Mouse (Mus musculus): ENCODE results near the gene Znfx1. TPM values are rescaled to one million over a fixed set of nuclear protein-coding genes. Genes with fewer than 3 reads are reported as not detected.

The Znfx1 gene
- polyA plus RNA-seq, 1 experiment: 11.4 TPM

DNA sequence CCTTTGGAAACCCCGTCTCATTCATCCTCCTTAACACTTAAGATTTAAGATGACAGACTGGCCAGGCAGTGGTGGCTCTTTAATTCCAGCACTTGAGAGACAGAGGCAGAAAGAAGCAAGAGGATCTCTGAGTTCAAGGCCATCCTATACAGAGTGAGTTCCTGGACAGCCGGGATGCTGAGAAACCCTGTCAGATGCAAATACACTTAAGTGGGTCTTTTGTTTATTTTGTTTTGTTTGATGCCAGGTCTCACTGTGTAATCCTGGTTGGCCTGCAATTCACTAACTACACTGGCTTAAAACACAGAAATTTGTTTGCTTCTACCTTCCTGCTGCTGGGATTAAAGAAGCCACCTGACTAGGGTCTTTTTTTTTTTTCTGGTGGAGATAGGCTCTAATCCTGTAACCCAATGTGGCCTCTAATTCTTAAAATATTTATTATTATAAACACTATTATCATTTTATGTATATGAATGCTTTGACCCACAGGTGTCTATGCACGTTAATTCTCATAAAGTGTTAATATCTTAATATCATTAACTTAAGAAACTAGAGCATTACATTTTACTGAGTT, 3.9 kb downstream of the Znfx1 start:
- H3K27ac ChIP-seq (ENCODE audit: insufficient read depth, low read length): no peak overlapping the region
- H3K4me3 ChIP-seq (ENCODE audit: low read depth, low read length): no peak overlapping the region
- peaks cover 7% of the 10 kb centered on the region for H3K4me1 ChIP-seq (ENCODE audit: control insufficient read depth, insufficient read depth, low read length)
- no peak for TF ChIP-seq CTCF (IDR thresholded peaks at IDR 0.05; ENCODE audit: low read depth, low read length)
- 0 out of 2 replicates have a peak, but pooled peaks have one; percentile 36 for TF ChIP-seq EP300 (IDR thresholded peaks at IDR 0.05; ENCODE audit: insufficient read depth, low read depth, low read length)
- no peak for TF ChIP-seq POLR2A (IDR thresholded peaks at IDR 0.05; ENCODE audit: insufficient read depth, low read length)
- no peaks in the 10 kb centered on the region for H3K27me3 ChIP-seq (ENCODE audit: control insufficient read depth, insufficient read depth, low read length, poor library complexity, severe bottlenecking)
- no peaks in the 10 kb centered on the region for H3K9me3 ChIP-seq (replicated peaks; ENCODE audit: control insufficient read depth, insufficient read depth, low read length, poor library complexity, severe bottlenecking)
- no peak overlapping the region for H3K9ac ChIP-seq (ENCODE audit: low read depth, poor library complexity, severe bottlenecking)
- peaks cover 34% of the 10 kb centered on the region for H3K36me3 ChIP-seq (ENCODE audit: control insufficient read depth, insufficient read depth, low read length, poor library complexity, severe bottlenecking)

DNA sequence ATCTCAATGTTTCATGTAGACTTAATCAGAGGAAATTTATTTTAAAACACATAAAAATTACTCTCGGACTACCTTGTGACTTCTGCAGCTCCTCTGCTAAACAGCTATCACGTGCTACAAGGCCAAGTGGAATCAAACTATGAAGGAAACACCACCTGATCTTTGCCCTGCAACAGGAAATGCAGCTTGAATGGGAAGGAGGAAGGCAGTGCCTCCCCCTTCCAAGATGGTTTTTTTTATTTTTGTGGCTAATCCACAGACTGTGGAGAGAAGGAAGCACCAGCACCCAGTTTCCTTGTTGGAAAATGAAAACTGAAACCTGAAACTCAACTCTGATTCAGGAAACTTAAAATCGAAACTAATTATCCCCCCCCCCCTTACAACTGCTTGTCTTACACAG, 4.6 kb downstream of the Znfx1 start:
- H3K4me1 ChIP-seq (ENCODE audit: control insufficient read depth, insufficient read depth, low read length): peaks cover 7% of the 10 kb centered on the region
- H3K36me3 ChIP-seq (ENCODE audit: control insufficient read depth, insufficient read depth, low read length, poor library complexity, severe bottlenecking): peaks cover 27% of the 10 kb centered on the region
- TF ChIP-seq CTCF (IDR thresholded peaks at IDR 0.05; ENCODE audit: low read depth, low read length) (no peak), POLR2A (IDR thresholded peaks at IDR 0.05; ENCODE audit: insufficient read depth, low read length) (no peak)
- H3K9ac ChIP-seq (ENCODE audit: low read depth, poor library complexity, severe bottlenecking): no peak overlapping the region
- no peak overlapping the region for H3K4me3 ChIP-seq (ENCODE audit: low read depth, low read length)
- peak overlapping the region; percentile 74 for H3K27ac ChIP-seq (ENCODE audit: insufficient read depth, low read length)
- no peaks in the 10 kb centered on the region for H3K27me3 ChIP-seq (ENCODE audit: control insufficient read depth, insufficient read depth, low read length, poor library complexity, severe bottlenecking)
- H3K9me3 ChIP-seq (replicated peaks; ENCODE audit: control insufficient read depth, insufficient read depth, low read length, poor library complexity, severe bottlenecking): no peaks in the 10 kb centered on the region

DNA sequence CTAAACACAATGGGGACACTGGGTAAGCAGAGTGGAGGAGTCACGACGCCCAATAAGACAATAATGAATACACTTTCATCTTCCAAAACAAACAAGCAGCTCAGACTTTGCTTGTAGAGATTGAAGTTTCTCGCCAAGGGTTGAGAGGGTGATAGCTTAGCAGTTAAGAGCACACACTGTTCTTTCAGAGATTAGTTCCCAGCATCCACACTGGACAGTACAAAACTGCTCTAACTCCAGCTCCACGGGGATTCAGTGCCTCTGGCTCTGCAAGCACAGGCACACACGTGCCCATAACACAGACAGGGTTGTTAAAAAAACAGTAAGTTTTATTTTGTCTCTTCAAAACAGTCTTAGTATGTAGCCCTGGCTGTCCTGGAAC, 5.9 kb downstream of the Znfx1 start:
- peaks cover 7% of the 10 kb centered on the region for H3K4me1 ChIP-seq (ENCODE audit: control insufficient read depth, insufficient read depth, low read length)
- TF ChIP-seq POLR2A (IDR thresholded peaks at IDR 0.05; ENCODE audit: insufficient read depth, low read length): no peak
- TF ChIP-seq CTCF (IDR thresholded peaks at IDR 0.05; ENCODE audit: low read depth, low read length): no peak
- no peak for TF ChIP-seq EP300 (IDR thresholded peaks at IDR 0.05; ENCODE audit: insufficient read depth, low read depth, low read length)
- no peak overlapping the region for H3K9ac ChIP-seq (ENCODE audit: low read depth, poor library complexity, severe bottlenecking)
- no peaks in the 10 kb centered on the region for H3K27me3 ChIP-seq (ENCODE audit: control insufficient read depth, insufficient read depth, low read length, poor library complexity, severe bottlenecking)
- H3K27ac ChIP-seq (ENCODE audit: insufficient read depth, low read length): no peak overlapping the region
- H3K9me3 ChIP-seq (replicated peaks; ENCODE audit: control insufficient read depth, insufficient read depth, low read length, poor library complexity, severe bottlenecking): no peaks in the 10 kb centered on the region
- no peak overlapping the region for H3K4me3 ChIP-seq (ENCODE audit: low read depth, low read length)
- H3K36me3 ChIP-seq (ENCODE audit: control insufficient read depth, insufficient read depth, low read length, poor library complexity, severe bottlenecking): peaks cover 26% of the 10 kb centered on the region

GRCm38 (mm10) chr2:167056210-167056941, 6.4 kb downstream of the Znfx1 start:
- Histone ChIP-seq H3K36me3 (ENCODE audit: control insufficient read depth, insufficient read depth, low read length, poor library complexity, severe bottlenecking) (peaks cover 26% of the 10 kb centered on the region), H3K27me3 (ENCODE audit: control insufficient read depth, insufficient read depth, low read length, poor library complexity, severe bottlenecking) (no peaks in the 10 kb centered on the region)

GRCm38 (mm10) chr2:167055386-167055785, 7.4 kb downstream of the Znfx1 start:
- Histone ChIP-seq H3K27me3 (ENCODE audit: control insufficient read depth, insufficient read depth, low read length, poor library complexity, severe bottlenecking) (no peaks in the 10 kb centered on the region), H3K9ac (ENCODE audit: low read depth, poor library complexity, severe bottlenecking) (no peak overlapping the region), H3K4me3 (ENCODE audit: low read depth, low read length) (no peak overlapping the region), H3K36me3 (ENCODE audit: control insufficient read depth, insufficient read depth, low read length, poor library complexity, severe bottlenecking) (peaks cover 26% of the 10 kb centered on the region), H3K4me1 (ENCODE audit: control insufficient read depth, insufficient read depth, low read length) (peaks cover 3% of the 10 kb centered on the region), H3K9me3 (replicated peaks; ENCODE audit: control insufficient read depth, insufficient read depth, low read length, poor library complexity, severe bottlenecking) (no peaks in the 10 kb centered on the region), H3K27ac (ENCODE audit: insufficient read depth, low read length) (no peak overlapping the region)
- TF ChIP-seq CTCF (IDR thresholded peaks at IDR 0.05; ENCODE audit: low read depth, low read length): no peak
- TF ChIP-seq EP300 (IDR thresholded peaks at IDR 0.05; ENCODE audit: insufficient read depth, low read depth, low read length): no peak
- no peak for TF ChIP-seq POLR2A (IDR thresholded peaks at IDR 0.05; ENCODE audit: insufficient read depth, low read length)

More at GRCm38 (mm10) chr2:167056210-167056941, 6.4 kb downstream of the Znfx1 start:
- TF ChIP-seq CTCF (IDR thresholded peaks at IDR 0.05; ENCODE audit: low read depth, low read length) (no peak), POLR2A (IDR thresholded peaks at IDR 0.05; ENCODE audit: insufficient read depth, low read length) (no peak), EP300 (IDR thresholded peaks at IDR 0.05; ENCODE audit: insufficient read depth, low read depth, low read length) (no peak)
- Histone ChIP-seq H3K4me1 (ENCODE audit: control insufficient read depth, insufficient read depth, low read length) (peaks cover 7% of the 10 kb centered on the region), H3K9me3 (replicated peaks; ENCODE audit: control insufficient read depth, insufficient read depth, low read length, poor library complexity, severe bottlenecking) (no peaks in the 10 kb centered on the region), H3K4me3 (ENCODE audit: low read depth, low read length) (no peak overlapping the region), H3K27ac (ENCODE audit: insufficient read depth, low read length) (no peak overlapping the region), H3K9ac (ENCODE audit: low read depth, poor library complexity, severe bottlenecking) (no peak overlapping the region)

All from ES-Bruce4 (cell line).